Mouse (Mus musculus): ENCODE data around the gene Ap1b1. TPM values are rescaled to one million over a fixed set of nuclear protein-coding genes. Genes with fewer than 3 reads are reported as not detected.

Ap1b1 gene
- polyA plus RNA-seq, 1 experiment from 2014 or later = 64.7 TPM

DNA sequence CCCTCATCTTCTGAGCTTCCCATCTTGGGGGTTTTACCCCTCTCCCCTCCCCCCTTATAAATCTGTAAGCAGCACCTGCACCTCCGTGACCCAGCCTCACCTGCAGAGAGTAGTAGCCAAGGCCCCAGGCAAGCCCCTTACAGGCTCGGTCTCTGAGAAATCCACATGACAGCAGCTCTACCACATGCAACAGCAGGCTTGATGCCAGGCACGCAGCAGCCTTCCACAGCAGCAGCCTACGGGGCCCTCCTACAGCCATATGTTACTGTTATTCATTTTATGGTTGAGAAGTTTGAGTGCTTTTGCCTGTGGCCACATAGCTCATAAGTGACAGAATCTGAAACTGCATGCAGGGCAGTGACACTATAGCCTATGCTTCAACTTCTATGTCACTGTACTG is 48.8 kb downstream of the Ap1b1 start:
- no peak for ATAC-seq (ENCODE audit: insufficient read depth, low FRiP score)
- Histone ChIP-seq H3K36me3 (ENCODE audit: control insufficient read depth, insufficient read depth, low read length) (peaks cover 9% of the 10 kb centered on the region; the same call in 1 of the 2 replicates), H3K27ac (ENCODE audit: low read length) (no peak overlapping the region), H3K9me3 (replicated peaks; ENCODE audit: control insufficient read depth, low read length) (no peaks in the 10 kb centered on the region), H3K27me3 (ENCODE audit: control insufficient read depth, insufficient read depth, low read length) (no peaks in the 10 kb centered on the region), H3K4me1 (ENCODE audit: control insufficient read depth, insufficient read depth, low read length) (no peaks in the 10 kb centered on the region), H3K4me3 (replicated peaks; ENCODE audit: low read length) (no peak overlapping the region), H3K9ac (ENCODE audit: low read length) (no peak overlapping the region), H3K4me2 (ENCODE audit: low read depth, low read length) (no peak overlapping the region)
- WGBS = 90% methylated on average over 4 of the region's 4 CpGs

GRCm38 (mm10) chr11:5037146-5037854 is 50.7 kb downstream of the Ap1b1 start:
- H3K27me3 ChIP-seq (ENCODE audit: control insufficient read depth, insufficient read depth, low read length) = no peaks in the 10 kb centered on the region
- no peak overlapping the region for H3K4me3 ChIP-seq (replicated peaks; ENCODE audit: low read length)
- 0 out of 2 replicates have a peak, but pooled peaks cover 6% of the 10 kb centered on the region for H3K36me3 ChIP-seq (ENCODE audit: control insufficient read depth, insufficient read depth, low read length)
- no peak overlapping the region for H3K27ac ChIP-seq (ENCODE audit: low read length)
- WGBS = 86% methylated on average over 8 of the region's 8 CpGs
- no peaks in the 10 kb centered on the region for H3K4me1 ChIP-seq (ENCODE audit: control insufficient read depth, insufficient read depth, low read length)
- ATAC-seq (ENCODE audit: insufficient read depth, low FRiP score) = no peak
- no peaks in the 10 kb centered on the region for H3K9me3 ChIP-seq (replicated peaks; ENCODE audit: control insufficient read depth, low read length)
- no peak overlapping the region for H3K9ac ChIP-seq (ENCODE audit: low read length)
- H3K4me2 ChIP-seq (ENCODE audit: low read depth, low read length) = no peak overlapping the region

GRCm38 (mm10) chr11:5040585-5040984 is 54.0 kb downstream of the Ap1b1 start:
- H3K4me1 ChIP-seq (ENCODE audit: control insufficient read depth, insufficient read depth, low read length) = no peaks in the 10 kb centered on the region
- no peak overlapping the region for H3K27ac ChIP-seq (ENCODE audit: low read length)
- H3K36me3 ChIP-seq (ENCODE audit: control insufficient read depth, insufficient read depth, low read length) = no peaks in the 10 kb centered on the region
- H3K27me3 ChIP-seq (ENCODE audit: control insufficient read depth, insufficient read depth, low read length) = no peaks in the 10 kb centered on the region
- 86% methylated on average over 5 of the region's 5 CpGs for WGBS
- H3K9ac ChIP-seq (ENCODE audit: low read length) = no peak overlapping the region
- no peak overlapping the region for H3K4me2 ChIP-seq (ENCODE audit: low read depth, low read length)
- no peak; the same call in 1 of the 2 replicates for ATAC-seq (ENCODE audit: insufficient read depth, low FRiP score)
- H3K4me3 ChIP-seq (replicated peaks; ENCODE audit: low read length) = no peak overlapping the region
- no peaks in the 10 kb centered on the region for H3K9me3 ChIP-seq (replicated peaks; ENCODE audit: control insufficient read depth, low read length)

- no peak overlapping the region for H3K9ac ChIP-seq (ENCODE audit: low read length)
- H3K4me3 ChIP-seq (replicated peaks; ENCODE audit: low read length) = no peak overlapping the region
- no peaks in the 10 kb centered on the region for H3K27me3 ChIP-seq (ENCODE audit: control insufficient read depth, insufficient read depth, low read length)
- no peak overlapping the region for H3K4me2 ChIP-seq (ENCODE audit: low read depth, low read length)
- WGBS = 69% methylated on average over 18 of the region's 18 CpGs
- no peak overlapping the region for H3K27ac ChIP-seq (ENCODE audit: low read length)
- H3K36me3 ChIP-seq (ENCODE audit: control insufficient read depth, insufficient read depth, low read length) = no peaks in the 10 kb centered on the region
- no peaks in the 10 kb centered on the region for H3K4me1 ChIP-seq (ENCODE audit: control insufficient read depth, insufficient read depth, low read length)
- no peak for ATAC-seq (ENCODE audit: insufficient read depth, low FRiP score)
- no peaks in the 10 kb centered on the region for H3K9me3 ChIP-seq (replicated peaks; ENCODE audit: control insufficient read depth, low read length)
These were observed 54.6 kb downstream of the Ap1b1 start for GRCm38 (mm10) chr11:5041144-5041780.

DNA sequence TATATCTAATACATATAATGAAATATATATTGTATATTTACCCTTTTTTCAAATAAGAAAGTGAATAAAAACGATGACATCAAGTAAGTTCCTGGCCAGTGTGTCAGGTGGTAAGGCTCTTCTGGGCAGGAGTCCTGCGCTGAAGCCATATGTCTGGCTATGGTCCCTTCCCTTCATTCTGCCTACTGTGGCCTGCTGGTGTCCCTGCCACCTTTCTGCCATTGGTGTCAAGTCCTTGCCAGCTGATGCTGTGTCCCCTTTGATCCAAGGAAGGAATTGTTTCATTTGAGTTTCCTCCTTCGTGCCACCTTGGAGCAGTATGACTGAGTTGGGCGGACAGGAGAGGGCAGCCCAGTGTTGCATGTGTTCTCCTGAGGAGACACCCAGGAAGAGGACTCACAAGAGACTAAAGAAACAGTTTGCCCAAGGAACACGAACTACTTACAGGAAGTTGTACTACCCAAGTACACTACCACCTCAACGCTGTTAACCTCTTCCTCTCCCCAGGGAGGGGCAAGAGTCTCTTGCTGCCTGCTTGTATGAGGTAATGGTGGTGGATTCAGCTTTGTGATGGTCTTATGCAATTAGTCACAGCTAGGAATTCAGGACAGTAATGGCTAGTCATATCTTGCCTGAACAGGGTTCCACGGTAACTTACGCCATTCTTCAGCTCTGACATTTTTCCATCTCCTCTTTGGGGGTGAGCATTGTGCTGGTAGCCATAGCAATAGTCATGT is 56.2 kb downstream of the Ap1b1 start:
- WGBS = 82% methylated on average over 8 of the region's 8 CpGs
- H3K27ac ChIP-seq (ENCODE audit: low read length) = no peak overlapping the region
- no peaks in the 10 kb centered on the region for H3K36me3 ChIP-seq (ENCODE audit: control insufficient read depth, insufficient read depth, low read length)
- H3K9me3 ChIP-seq (replicated peaks; ENCODE audit: control insufficient read depth, low read length) = no peaks in the 10 kb centered on the region
- no peaks in the 10 kb centered on the region for H3K27me3 ChIP-seq (ENCODE audit: control insufficient read depth, insufficient read depth, low read length)
- H3K4me3 ChIP-seq (replicated peaks; ENCODE audit: low read length) = no peak overlapping the region
- no peaks in the 10 kb centered on the region for H3K4me1 ChIP-seq (ENCODE audit: control insufficient read depth, insufficient read depth, low read length)
- H3K4me2 ChIP-seq (ENCODE audit: low read depth, low read length) = no peak overlapping the region
- ATAC-seq (ENCODE audit: insufficient read depth, low FRiP score) = no peak
- H3K9ac ChIP-seq (ENCODE audit: low read length) = no peak overlapping the region

GRCm38 (mm10) chr11:5046321-5046926 is 59.8 kb downstream of the Ap1b1 start:
- Histone ChIP-seq H3K4me3 (replicated peaks; ENCODE audit: low read length) (no peak overlapping the region), H3K4me2 (ENCODE audit: low read depth, low read length) (no peak overlapping the region), H3K36me3 (ENCODE audit: control insufficient read depth, insufficient read depth, low read length) (no peaks in the 10 kb centered on the region), H3K27ac (ENCODE audit: low read length) (no peak overlapping the region), H3K9ac (ENCODE audit: low read length) (no peak overlapping the region), H3K4me1 (ENCODE audit: control insufficient read depth, insufficient read depth, low read length) (no peaks in the 10 kb centered on the region), H3K27me3 (ENCODE audit: control insufficient read depth, insufficient read depth, low read length) (no peaks in the 10 kb centered on the region), H3K9me3 (replicated peaks; ENCODE audit: control insufficient read depth, low read length) (no peaks in the 10 kb centered on the region)
- WGBS = 44% methylated on average over 12 of the region's 12 CpGs
- no peak for ATAC-seq (ENCODE audit: insufficient read depth, low FRiP score)

DNA sequence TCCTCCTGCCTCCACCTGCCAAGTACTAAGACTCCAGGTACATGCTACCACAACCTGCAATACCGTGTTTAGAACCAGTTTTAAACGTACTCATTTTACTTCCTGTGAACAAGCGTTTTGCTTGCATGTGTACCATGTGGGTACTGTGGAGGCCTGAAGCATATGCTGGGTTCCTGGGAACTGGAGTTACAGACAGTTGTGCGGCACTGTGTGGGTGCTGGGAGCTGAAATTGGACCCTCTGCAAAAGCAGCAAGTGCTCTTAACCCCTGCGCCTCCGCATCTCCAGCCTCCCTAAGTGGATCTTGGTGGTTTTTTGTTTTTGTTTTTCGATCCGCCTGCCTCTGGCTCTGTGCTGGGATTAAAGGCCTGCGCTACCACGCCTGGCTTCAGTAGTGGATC is 65.0 kb downstream of the Ap1b1 start:
- Histone ChIP-seq H3K9ac (ENCODE audit: low read length) (no peak overlapping the region), H3K9me3 (replicated peaks; ENCODE audit: control insufficient read depth, low read length) (no peaks in the 10 kb centered on the region), H3K36me3 (ENCODE audit: control insufficient read depth, insufficient read depth, low read length) (no peaks in the 10 kb centered on the region), H3K27me3 (ENCODE audit: control insufficient read depth, insufficient read depth, low read length) (peaks cover 5% of the 10 kb centered on the region), H3K4me3 (replicated peaks; ENCODE audit: low read length) (no peak overlapping the region), H3K4me2 (ENCODE audit: low read depth, low read length) (no peak overlapping the region), H3K27ac (ENCODE audit: low read length) (no peak overlapping the region), H3K4me1 (ENCODE audit: control insufficient read depth, insufficient read depth, low read length) (peaks cover 9% of the 10 kb centered on the region; the same call in 1 of the 2 replicates)
- no peak for ATAC-seq (ENCODE audit: insufficient read depth, low FRiP score)
- WGBS = 78% methylated on average over 10 of the region's 10 CpGs

DNA sequence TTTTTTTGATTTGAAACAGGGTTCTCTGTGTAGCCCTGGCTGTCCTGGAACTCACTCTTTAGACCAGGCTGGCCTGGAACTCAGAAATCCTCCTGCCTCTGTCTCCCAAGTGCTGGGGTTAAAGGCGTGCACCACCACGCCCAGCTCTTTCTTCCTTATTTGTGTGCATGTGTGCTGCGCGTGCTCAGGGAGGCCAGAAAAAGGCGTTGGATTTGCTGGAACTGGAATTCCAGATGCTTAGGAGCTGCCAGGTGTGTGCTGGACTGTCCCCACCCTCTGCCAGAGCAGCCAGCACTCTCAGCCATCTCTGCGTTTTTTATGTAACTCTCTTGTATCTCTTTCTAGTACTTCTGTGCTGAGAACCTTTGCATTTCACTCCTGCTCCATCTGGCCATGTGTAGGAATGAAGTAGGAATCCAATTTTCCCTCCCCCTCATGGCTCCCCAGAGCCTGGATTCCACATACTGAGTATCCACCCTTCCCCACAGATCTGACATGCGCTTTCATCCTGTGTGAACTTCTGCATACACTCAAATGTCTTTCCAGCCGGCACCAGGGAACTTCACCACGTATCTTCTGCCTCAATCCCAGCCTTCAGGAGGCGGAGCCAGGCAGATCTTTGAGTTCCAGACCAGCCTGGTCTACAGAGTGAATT is 65.7 kb downstream of the Ap1b1 start:
- 61% methylated on average over 10 of the region's 10 CpGs for WGBS

More for the DNA sequence above, 65.7 kb downstream of the Ap1b1 start:
- Histone ChIP-seq H3K4me1 (ENCODE audit: control insufficient read depth, insufficient read depth, low read length) (peaks cover 14% of the 10 kb centered on the region), H3K9ac (ENCODE audit: low read length) (no peak overlapping the region), H3K27me3 (ENCODE audit: control insufficient read depth, insufficient read depth, low read length) (peaks cover 11% of the 10 kb centered on the region), H3K9me3 (replicated peaks; ENCODE audit: control insufficient read depth, low read length) (no peaks in the 10 kb centered on the region), H3K4me3 (replicated peaks; ENCODE audit: low read length) (no peak overlapping the region), H3K4me2 (ENCODE audit: low read depth, low read length) (no peak overlapping the region), H3K27ac (ENCODE audit: low read length) (no peak overlapping the region), H3K36me3 (ENCODE audit: control insufficient read depth, insufficient read depth, low read length) (no peaks in the 10 kb centered on the region)
- no peak for ATAC-seq (ENCODE audit: insufficient read depth, low FRiP score)

Data from stomach, embryonic 16.5 days (tissue).